Mouse (Mus musculus) hindbrain, embryonic 12.5 days (tissue): Measurements from ENCODE around the gene Mcm3. TPM values are rescaled to one million over a fixed set of nuclear protein-coding genes. Genes with fewer than 3 reads are reported as not detected.

Source experiments
- polyA plus RNA-seq: library from polyadenylated mRNA; unstranded; fragments of >200 nt; fragmentation: Nextera tagmentation; extraction: Ambion mirVana; gene quantifications from 2 replicates; pipeline ENCODE4 v1.2.1, GENCODE M21; 2016

Gene Mcm3
- polyA plus RNA-seq, 1 experiment from 2014 or later, result 88.6 TPM

Other genes with a start within 250 kb of the Mcm3 start
- gene Pkhd1, start 202.2 kb downstream of the Mcm3 start, polyA plus RNA-seq, result 0.01 TPM in 1 of 2 replicates, not detected in the other
- not detected in 2 replicates for gene Il17a, start 89.4 kb downstream of the Mcm3 start, polyA plus RNA-seq
- 0.37 TPM in 1 of 2 replicates, not detected in the other for gene Il17f, start 29.7 kb downstream of the Mcm3 start, polyA plus RNA-seq
- 15.6 and 16.4 TPM in 2 replicates for gene Paqr8, start 70.3 kb upstream of the Mcm3 start, polyA plus RNA-seq
- gene Efhc1, start 131.3 kb upstream of the Mcm3 start, polyA plus RNA-seq, result 4.4 and 4.5 TPM in 2 replicates